Mouse (Mus musculus): ENCODE data around the gene C1qtnf3. TPM values are rescaled to one million over a fixed set of nuclear protein-coding genes. Genes with fewer than 3 reads are reported as not detected.

Gene C1qtnf3
- total and polyA plus RNA-seq, 2 experiments from 2014 or later: 0.16 to 6.5 TPM

DNA sequence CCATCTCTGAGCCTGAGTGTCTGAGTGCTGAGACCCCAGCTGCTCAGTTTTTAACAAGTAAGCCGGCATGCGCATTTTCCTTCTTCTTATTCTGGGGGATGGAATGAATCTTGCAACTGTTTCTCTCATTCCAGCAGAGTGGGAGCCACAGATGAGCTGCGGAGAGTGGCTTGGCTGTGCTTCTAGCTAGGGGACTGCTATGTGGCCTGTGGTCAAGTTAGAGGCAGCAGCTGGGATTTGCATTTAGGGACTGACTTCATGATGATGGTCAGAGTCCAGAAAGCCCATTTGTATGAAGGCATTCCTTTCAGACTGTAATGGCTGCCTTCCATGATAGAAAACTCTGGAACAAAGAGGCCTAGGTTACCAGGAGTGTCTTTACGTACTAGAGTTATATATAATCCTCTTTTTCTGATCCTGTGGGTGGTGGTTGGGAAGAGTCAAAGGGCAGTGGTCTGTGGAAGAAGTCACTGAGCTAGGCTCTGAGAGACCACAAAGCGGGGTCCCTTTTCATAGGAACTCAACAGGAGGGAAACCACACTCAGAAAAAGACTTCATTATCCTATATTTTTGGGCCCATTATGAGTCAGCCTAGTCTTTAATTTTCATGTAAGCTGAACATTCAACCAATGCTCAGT is 23.4 kb upstream of the C1qtnf3 start:
- no peak overlapping the region for H3K4me2 ChIP-seq (ENCODE audit: low read depth, low read length)
- no peaks in the 10 kb centered on the region for H3K27me3 ChIP-seq (ENCODE audit: control insufficient read depth, insufficient read depth, low read length)
- ATAC-seq (ENCODE audit: insufficient read depth, low read depth) (no peak), DNase-seq (ENCODE audit: low spot score) (no peak)
- no peak overlapping the region for H3K4me3 ChIP-seq (ENCODE audit: low read depth, low read length)
- H3K9me3 ChIP-seq (replicated peaks; ENCODE audit: control insufficient read depth, low read length): no peaks in the 10 kb centered on the region
- H3K27ac ChIP-seq (ENCODE audit: low read depth): no peak overlapping the region
- H3K36me3 ChIP-seq (replicated peaks; ENCODE audit: control insufficient read depth, insufficient read depth, low read length): no peaks in the 10 kb centered on the region
- TF ChIP-seq CTCF (IDR thresholded peaks at IDR 0.05; ENCODE audit: low read depth): no peak
- TF ChIP-seq EP300 (IDR thresholded peaks at IDR 0.05; ENCODE audit: low read depth): no peak
- H3K9ac ChIP-seq (replicated peaks; ENCODE audit: low read depth, low read length): no peak overlapping the region
- no peaks in the 10 kb centered on the region for H3K4me1 ChIP-seq (ENCODE audit: control insufficient read depth, insufficient read depth)
- 84% methylated on average over 5 of the region's 5 CpGs for WGBS

DNA sequence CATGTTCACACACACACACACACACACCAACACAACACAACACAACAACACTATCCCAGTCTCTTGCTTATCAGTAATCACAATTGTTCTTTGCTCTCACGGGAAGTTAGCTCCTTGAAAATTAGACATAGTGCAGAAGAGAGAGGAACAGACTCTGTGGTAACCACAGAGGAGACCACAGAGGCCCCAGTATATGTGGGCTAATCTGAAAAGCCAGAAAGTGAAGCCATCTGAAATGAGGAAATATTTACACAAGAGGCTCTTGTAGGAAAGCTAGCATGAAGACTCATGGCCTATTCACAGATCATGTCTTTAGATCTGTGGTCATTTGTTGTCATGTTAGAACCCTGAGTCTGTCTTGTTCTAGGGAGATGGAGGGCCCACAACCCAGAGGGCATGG is 18.2 kb upstream of the C1qtnf3 start:
- Histone ChIP-seq H3K9me3 (replicated peaks; ENCODE audit: control insufficient read depth, low read length) (no peaks in the 10 kb centered on the region), H3K4me3 (ENCODE audit: low read depth, low read length) (no peak overlapping the region), H3K4me1 (ENCODE audit: control insufficient read depth, insufficient read depth) (no peaks in the 10 kb centered on the region), H3K9ac (replicated peaks; ENCODE audit: low read depth, low read length) (no peak overlapping the region), H3K4me2 (ENCODE audit: low read depth, low read length) (no peak overlapping the region), H3K36me3 (replicated peaks; ENCODE audit: control insufficient read depth, insufficient read depth, low read length) (no peaks in the 10 kb centered on the region), H3K27me3 (ENCODE audit: control insufficient read depth, insufficient read depth, low read length) (no peaks in the 10 kb centered on the region), H3K27ac (ENCODE audit: low read depth) (no peak overlapping the region)
- WGBS: 41% methylated on average over 1 of the region's 1 CpGs
- no peak for DNase-seq (ENCODE audit: low spot score)
- TF ChIP-seq CTCF (IDR thresholded peaks at IDR 0.05; ENCODE audit: low read depth) (no peak), EP300 (IDR thresholded peaks at IDR 0.05; ENCODE audit: low read depth) (no peak)
- ATAC-seq (ENCODE audit: insufficient read depth, low read depth): no peak

DNA sequence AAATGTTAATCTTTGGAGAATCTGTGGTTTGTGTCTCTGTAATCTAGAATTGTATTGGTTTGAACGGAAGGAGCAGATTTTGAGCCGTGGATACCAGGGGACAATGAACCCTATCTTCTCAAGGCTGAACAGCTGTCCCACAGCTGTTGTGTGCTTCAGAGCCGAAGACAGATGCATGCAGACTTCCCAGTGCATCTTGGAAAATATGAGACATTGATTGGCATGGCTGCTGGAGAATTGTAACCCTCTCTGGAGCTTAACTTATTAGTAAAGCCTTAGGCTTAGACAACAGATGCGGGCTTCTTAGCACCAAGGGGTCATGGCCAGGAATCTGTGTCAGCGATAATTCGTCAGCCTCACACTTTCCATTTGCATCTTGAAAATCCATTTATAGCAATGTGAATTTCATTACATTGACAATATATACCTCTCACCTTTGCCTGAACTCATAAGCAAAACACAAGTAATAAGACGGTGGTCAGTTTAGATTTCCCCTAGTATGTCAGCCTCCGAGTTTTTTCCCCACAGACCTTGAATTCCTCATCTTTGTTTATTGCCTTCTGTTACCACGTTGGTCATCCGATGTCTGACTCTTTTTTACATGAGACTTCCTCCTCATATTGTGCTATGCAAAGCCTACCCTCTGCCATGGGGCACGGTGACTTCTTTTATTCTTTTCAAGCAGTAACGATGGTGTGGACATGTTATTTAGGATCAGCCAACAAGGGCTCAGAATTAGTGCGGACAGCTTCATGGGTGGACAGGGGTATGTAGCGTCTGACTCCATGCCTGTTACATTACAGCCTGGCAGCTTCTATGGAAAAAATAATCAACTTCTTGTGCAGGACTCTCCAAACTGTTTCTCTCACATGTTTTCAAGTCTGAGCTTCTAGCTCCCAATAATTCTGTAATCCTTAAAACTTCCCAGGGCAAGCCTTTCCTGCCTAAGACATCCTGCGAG is 11.7 kb upstream of the C1qtnf3 start:
- Histone ChIP-seq H3K4me3 (ENCODE audit: low read depth, low read length) (no peak overlapping the region), H3K36me3 (replicated peaks; ENCODE audit: control insufficient read depth, insufficient read depth, low read length) (no peaks in the 10 kb centered on the region), H3K4me1 (ENCODE audit: control insufficient read depth, insufficient read depth) (no peaks in the 10 kb centered on the region), H3K9me3 (replicated peaks; ENCODE audit: control insufficient read depth, low read length) (no peaks in the 10 kb centered on the region), H3K9ac (replicated peaks; ENCODE audit: low read depth, low read length) (no peak overlapping the region), H3K27ac (ENCODE audit: low read depth) (no peak overlapping the region), H3K27me3 (ENCODE audit: control insufficient read depth, insufficient read depth, low read length) (no peaks in the 10 kb centered on the region), H3K4me2 (ENCODE audit: low read depth, low read length) (no peak overlapping the region)
- TF ChIP-seq EP300 (IDR thresholded peaks at IDR 0.05; ENCODE audit: low read depth): no peak
- TF ChIP-seq CTCF (IDR thresholded peaks at IDR 0.05; ENCODE audit: low read depth): no peak
- no peak for DNase-seq (ENCODE audit: low spot score)
- WGBS: 67% methylated on average over 15 of the region's 15 CpGs
- ATAC-seq (ENCODE audit: insufficient read depth, low read depth): 0 out of 2 replicates have a peak, but pooled peaks have one; percentile 20

DNA sequence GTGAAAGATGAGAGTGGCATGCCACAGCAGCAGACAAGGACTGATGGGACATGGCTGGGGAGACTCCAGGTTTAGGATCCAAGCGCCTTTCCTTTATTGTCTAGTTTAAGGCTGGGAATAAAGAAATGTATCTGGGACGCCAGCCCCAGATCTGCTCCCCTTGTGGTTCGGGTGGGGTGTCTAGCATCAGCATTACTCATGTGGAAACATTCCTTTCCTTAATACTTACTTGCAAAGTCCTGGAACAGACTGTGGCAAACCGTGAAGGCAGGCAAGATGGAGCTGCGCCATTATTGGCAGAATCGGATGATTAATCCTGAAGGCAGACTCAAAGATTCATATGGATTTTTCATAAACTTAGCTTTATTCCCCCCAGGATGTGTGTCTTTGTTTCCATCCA is 10.2 kb upstream of the C1qtnf3 start:
- H3K9ac ChIP-seq (replicated peaks; ENCODE audit: low read depth, low read length): no peak overlapping the region
- TF ChIP-seq EP300 (IDR thresholded peaks at IDR 0.05; ENCODE audit: low read depth) (no peak), CTCF (IDR thresholded peaks at IDR 0.05; ENCODE audit: low read depth) (no peak)
- no peaks in the 10 kb centered on the region for H3K9me3 ChIP-seq (replicated peaks; ENCODE audit: control insufficient read depth, low read length)
- no peaks in the 10 kb centered on the region for H3K4me1 ChIP-seq (ENCODE audit: control insufficient read depth, insufficient read depth)
- ATAC-seq (ENCODE audit: insufficient read depth, low read depth) (no peak), DNase-seq (ENCODE audit: low spot score) (no peak)
- no peaks in the 10 kb centered on the region for H3K36me3 ChIP-seq (replicated peaks; ENCODE audit: control insufficient read depth, insufficient read depth, low read length)
- no peak overlapping the region for H3K4me2 ChIP-seq (ENCODE audit: low read depth, low read length)
- no peak overlapping the region for H3K27ac ChIP-seq (ENCODE audit: low read depth)
- no peak overlapping the region for H3K4me3 ChIP-seq (ENCODE audit: low read depth, low read length)
- no peaks in the 10 kb centered on the region for H3K27me3 ChIP-seq (ENCODE audit: control insufficient read depth, insufficient read depth, low read length)
- 73% methylated on average over 6 of the region's 6 CpGs for whole genome bisulfite sequencing

DNA sequence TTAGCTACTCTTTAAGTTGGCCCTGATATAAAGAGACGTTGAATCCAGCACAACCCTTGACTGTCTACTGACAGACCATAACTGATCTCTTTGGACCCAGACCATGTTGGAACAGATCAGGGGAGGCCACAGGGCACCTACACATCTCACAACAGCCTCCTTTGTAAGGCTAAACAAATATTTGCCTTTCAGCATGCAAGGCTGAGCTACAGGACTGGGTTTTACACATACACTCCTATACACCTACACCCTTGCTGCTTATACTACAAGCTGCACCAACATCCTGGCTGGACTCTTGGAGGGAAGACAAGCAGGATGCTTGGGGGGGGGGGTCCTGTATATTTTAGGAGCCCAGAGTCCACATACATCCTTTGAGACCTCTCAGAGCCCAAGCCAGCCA is 4.3 kb upstream of the C1qtnf3 start:
- Histone ChIP-seq H3K9me3 (replicated peaks; ENCODE audit: control insufficient read depth, low read length) (no peaks in the 10 kb centered on the region), H3K36me3 (replicated peaks; ENCODE audit: control insufficient read depth, insufficient read depth, low read length) (no peaks in the 10 kb centered on the region), H3K9ac (replicated peaks; ENCODE audit: low read depth, low read length) (no peak overlapping the region), H3K27me3 (ENCODE audit: control insufficient read depth, insufficient read depth, low read length) (no peaks in the 10 kb centered on the region), H3K4me1 (ENCODE audit: control insufficient read depth, insufficient read depth) (no peaks in the 10 kb centered on the region), H3K4me2 (ENCODE audit: low read depth, low read length) (no peak overlapping the region), H3K27ac (ENCODE audit: low read depth) (no peak overlapping the region), H3K4me3 (ENCODE audit: low read depth, low read length) (no peak overlapping the region)
- 66% methylated on average over 1 of the region's 1 CpGs for WGBS
- DNase-seq (ENCODE audit: low spot score): no peak
- no peak for ATAC-seq (ENCODE audit: insufficient read depth, low read depth)
- TF ChIP-seq CTCF (IDR thresholded peaks at IDR 0.05; ENCODE audit: low read depth): no peak
- TF ChIP-seq EP300 (IDR thresholded peaks at IDR 0.05; ENCODE audit: low read depth): no peak
